Mouse (Mus musculus) CH12.LX (cell line): ENCODE measurements around the gene Rabep1.

Experiments
- BHLHE40 ChIP-seq: IDR thresholded peaks from 2 replicates; pipeline ENCODE4 v1.6.1; 2011; ENCODE audit warnings: mild to moderate bottlenecking, low read depth, low read length, improper control_type of control experiment
- CTCF ChIP-seq, 2 experiments: IDR thresholded peaks in 1 of 2; conservative IDR thresholded peaks in 1 of 2; 2 replicates each; pipeline ENCODE4 v1.5.1; 2011 to 2012; ENCODE audit warnings: low read depth in 2 of 2, low read length in 2 of 2, improper control_type of control experiment in 1 of 2, inconsistent platforms in 1 of 2, mild to moderate bottlenecking in 1 of 2, moderate library complexity in 1 of 2
- EP300 ChIP-seq: IDR thresholded peaks from 2 replicates; pipeline ENCODE4 v1.6.1; 2011; ENCODE audit warnings: low read length, improper control_type of control experiment
- MAZ ChIP-seq: IDR thresholded peaks from 2 replicates; pipeline ENCODE4 v1.6.1; 2012; ENCODE audit warnings: low read depth, mild to moderate bottlenecking, inconsistent platforms, low read length, improper control_type of control experiment, moderate library complexity
- PAX5 ChIP-seq: IDR thresholded peaks from 2 replicates; pipeline ENCODE4 v1.6.1; 2012; ENCODE audit warnings: low read length, inconsistent platforms, mixed read lengths
- POLR2A ChIP-seq: IDR thresholded peaks from 2 replicates; pipeline ENCODE4 v1.6.1; 2011; ENCODE audit warnings: low read depth, mild to moderate bottlenecking, improper control_type of control experiment, low read length

GRCm38 (mm10) chr11:70931461-70931860 lies 86.9 kb downstream of the Rabep1 start:
- TF ChIP-seq MAZ (no peak), CTCF (conservative IDR thresholded peaks at IDR 0.05 in 1 of 2, IDR thresholded peaks at IDR 0.05 in 1 of 2; ENCODE audit: low read depth in 2 of 2, low read length in 2 of 2) (no peak), PAX5 (no peak), BHLHE40 (no peak), POLR2A (no peak), EP300 (no peak)
